Mouse (Mus musculus) embryo, embryonic 11.5 days (tissue): ENCODE data around the gene Fam229a.

Experiments
- DNase-seq: peaks from one replicate; pipeline ENCODE4 v3.0.0-alpha.2; 2012; ENCODE audit warnings: low read depth, low spot score

Gene Fam229a

DNA sequence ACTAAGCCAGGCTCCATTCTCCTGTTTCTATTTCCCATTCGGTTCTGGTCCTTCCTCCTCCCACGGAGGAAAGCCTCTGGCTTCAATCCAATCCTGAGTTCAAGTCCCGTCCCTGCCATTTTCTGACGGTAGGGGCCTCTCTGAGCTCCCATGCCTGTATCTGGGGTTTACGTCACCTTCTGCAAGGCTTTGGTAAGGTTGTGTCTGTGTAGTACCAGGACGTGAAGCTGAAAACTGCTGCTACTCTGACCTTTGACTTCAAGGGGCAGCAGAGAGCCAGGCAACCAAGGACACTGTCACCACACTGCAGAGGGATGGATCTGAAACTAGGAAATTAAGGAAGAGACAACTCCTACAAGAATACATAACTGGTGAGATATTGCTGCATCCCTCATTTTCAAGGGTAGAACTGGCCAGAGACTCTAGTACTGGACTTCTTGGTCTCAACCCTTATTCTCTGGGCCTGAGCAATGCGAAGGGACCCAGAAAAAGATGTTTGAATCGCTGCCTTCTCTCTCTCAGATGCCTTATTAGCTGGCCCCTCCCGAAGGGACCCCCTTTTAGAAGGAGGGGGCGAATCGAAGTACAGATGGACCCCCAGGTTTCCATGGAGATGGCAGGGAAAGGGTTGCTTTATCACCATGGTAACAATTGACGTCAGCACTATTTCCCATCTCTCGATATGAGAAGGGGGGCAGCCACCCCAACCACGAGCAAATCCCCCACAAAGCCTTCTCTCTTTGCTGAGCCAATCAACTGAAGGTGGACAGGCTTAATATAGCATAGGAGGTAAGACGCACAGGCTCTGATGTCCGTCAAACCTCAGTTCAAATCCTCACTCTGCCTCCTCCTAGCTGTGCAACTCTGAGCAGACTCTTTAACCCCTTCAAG is 4.9 kb downstream of the Fam229a start:
- no peak for DNase-seq

DNA sequence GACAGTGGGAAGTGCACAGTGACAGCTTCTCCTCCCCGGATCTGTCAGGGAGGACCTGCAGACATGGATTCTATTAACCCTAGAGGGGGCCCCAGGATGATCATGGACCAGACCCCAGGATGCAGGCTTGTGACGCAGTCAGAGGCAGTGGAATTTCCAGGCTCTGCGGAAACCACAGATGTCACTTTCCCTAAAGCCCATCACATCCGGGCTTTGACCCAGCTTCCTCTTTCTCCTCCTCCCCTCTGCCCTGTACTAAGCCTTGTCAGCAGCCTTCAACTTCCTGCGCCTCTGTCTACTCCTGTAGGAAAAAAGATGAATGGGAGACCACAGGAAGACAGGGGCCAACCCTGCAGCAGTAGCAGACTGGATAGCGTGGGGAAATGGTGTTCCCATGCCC is 5.6 kb downstream of the Fam229a start:
- DNase-seq, result no peak

DNA sequence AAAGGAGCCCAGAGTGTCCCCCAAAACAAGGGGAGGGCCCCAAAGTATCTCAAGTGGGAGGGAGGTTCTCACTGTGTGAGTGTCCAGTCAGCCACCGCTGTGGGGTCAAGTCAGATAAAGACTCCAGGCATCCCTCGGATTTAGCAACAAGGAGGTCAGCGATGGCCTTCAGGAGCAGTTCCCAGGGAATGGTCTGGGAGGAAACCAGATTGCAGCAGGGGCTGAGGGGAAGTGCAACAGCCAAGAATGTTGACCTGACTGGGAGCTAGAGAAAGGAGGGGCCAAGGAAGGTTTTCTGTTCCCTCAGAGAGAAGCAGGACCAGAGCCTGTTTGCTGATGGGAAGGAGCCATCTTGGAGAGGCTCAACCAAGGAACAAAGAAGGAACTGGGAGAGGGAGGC is 8.0 kb downstream of the Fam229a start:
- no peak for DNase-seq

DNA sequence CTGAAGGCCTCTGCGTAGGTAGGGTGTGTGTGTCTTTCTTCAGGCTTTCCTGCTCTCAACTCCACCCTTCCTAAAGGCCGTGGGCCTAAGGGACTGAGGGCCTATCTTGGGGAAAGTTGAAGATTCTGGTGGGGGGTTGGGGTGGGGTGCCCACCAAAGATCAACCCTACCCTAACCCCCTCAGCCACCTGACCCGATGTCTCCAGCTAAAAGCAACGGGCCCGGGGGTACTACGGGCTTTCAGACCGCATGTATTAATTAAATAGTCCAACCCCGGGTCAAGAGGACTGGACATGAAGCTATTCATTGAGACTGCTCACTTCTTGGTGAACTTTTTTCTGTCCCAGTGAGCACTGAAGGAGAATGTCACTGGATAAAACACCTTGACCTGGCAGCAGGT is 9.0 kb downstream of the Fam229a start:
- DNase-seq, result no peak

DNA sequence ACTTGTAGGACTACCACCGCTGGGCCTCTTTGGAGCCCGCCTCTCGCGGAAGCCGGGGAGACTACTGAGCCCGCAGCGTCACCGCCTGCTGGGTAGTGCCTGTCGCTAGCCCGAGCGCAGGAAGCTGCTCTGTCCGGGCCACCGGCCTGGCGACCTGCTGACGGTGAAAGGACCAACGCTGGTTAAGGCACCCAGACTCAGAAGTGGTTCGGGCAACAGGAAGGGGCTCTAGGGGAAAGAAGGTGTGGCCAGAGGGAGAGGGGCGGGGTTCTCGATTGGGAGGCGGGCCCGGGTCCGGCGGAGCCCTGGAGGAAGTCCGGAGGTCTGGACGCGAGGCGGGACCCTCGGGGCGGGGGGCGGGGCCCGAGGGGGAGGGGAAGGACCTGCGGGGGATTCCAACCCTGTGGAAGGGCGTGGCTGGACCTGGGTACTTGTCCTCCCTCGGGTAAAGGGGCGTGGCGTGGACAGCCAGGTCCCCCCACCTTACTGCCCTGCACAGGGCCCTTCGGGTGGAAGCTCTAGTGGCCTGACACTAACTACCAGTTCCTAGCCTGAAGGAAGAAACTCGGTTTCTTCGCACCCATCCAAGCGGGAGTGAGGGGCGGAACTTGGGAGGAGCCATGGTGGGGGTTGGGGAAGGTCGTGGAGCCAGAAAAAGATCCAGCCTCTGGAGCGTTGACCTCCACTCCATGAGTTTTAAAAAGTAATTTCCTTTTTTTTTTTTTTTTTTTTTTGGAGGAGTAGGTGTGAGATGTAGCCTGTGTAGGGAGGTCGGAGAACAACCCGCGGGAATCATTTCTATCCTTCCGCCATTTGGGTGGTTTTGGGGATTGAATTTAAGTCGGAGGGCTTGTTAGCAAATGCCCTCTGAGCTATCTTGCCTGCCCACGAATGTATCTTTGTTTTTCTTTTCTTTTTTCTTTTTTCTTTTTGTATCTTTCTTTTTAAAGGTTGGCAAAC is 9.9 kb downstream of the Fam229a start:
- peak; percentile 84 for DNase-seq

DNA sequence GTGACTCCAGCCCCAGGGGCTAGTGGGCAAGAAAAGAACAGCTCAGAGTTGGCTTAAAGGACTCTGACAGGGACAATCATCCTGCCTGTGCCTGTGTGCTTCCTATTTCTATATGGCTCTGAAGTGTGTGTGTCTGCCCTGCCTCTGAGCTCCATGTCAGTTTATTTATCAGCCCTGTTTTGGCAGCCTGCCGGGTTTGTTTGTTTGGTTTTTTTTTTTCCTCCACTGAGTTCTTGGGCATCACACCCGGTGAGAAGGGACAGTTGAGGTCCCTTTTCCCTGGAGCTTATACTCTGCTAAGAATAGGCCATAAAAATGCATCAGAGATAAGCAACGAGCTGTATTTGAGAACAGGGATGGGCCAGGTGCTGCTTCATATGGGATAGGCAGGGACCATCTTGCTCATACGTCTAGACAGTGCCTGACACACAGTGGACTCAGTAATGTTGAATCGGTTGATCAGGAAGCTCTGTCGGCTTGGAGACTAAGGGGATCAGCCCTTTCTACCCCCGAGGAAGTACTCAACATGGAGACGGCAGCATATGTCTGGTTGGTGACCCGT is 11.4 kb downstream of the Fam229a start:
- no peak for DNase-seq

DNA sequence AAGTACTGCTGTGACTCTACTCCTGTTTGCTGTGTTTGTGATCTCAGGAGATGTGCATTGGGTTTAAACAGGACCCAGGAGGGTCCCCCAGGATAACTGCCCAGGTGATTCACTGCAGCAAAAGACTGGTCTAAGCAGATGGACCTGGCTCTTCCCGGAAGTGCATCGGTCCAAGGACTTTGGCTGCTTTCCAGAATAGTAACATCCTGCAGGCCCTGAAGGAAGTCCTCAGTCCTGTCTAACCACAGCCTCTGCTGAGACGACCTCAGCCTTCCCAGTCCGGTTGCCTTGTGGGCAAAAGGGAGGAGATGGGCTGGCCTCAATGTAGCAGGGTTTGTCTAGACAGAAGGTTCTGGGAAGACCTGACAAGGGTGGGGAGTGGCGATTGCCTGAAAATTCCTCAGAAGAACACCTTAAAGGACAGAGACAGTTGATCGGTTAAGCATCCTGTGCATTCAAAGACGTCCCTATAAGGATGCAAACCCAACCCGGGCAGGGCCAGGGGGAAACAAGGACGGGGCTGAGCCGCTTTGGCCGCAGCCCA is 12.0 kb downstream of the Fam229a start:
- DNase-seq, result no peak

DNA sequence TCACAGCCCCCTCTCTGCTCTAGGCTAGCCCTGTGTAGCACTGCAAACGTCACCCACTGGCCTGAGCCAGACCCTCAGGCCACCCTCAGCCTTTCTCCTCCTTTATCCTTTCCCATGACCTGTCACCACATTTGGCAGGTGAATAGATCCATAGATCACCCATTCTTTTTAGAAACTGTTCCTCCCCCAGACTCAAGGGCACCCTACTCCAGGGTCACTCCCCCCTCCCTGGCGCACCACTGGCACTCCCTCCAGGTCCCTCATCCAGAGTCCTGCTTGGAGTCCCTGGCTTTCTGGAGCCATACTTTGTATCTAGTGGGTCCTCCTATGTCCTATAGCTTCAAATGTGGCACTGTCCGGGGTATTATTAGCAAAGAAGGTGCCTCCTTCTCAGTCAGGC is 14.5 kb downstream of the Fam229a start:
- no peak for DNase-seq

DNA sequence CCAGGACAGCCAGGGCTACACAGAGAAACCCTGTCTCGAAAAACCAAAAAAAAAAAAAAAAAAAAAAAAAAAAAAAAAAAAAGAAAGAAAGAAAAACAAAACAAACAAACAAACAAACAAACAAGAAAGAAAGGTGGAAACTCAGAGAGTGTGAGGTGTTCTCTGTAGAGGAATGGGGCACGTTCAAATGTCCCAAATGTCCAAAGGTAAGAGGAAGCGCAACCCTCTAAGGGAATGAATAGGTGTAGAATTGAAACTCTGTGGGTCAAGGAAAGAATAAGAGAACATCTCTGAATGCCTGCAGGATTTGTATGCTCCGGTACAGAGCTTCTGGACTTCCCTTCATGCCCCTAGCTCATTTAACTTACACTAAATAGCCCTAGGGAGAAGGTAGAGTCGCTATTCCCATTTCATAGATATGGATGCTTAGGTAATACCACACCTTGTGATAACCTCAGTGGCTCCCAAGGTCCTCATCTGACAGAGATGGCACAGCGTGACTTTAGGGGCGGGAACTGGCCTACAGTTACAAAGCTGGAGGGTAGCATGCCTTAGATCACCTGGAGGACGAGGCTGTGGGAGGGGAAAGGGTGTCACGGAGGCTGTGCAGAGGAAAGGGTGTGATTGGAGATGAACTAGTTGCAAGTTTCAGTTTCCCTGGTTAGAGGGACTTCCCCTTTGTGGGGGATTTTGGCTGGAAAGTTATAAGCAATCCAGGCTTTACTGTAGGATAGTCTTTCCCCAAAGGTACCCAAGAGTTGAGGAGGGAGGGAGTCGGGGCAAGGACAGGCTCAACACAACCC is 16.6 kb downstream of the Fam229a start:
- no peak for DNase-seq

DNA sequence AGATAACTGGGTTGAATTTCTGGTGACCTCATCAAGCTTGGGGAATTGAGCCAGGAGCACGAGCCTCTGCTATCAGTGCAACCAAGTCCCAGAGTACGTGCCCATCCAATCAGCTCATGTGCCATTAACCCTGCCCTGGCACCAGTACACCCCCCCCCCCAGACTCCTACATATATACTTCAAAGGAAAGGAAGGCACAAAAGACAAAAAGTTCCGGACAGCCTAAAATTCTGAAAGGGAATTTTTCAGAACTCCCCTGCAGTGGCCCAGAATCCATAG is 17.2 kb downstream of the Fam229a start:
- no peak for DNase-seq

DNA sequence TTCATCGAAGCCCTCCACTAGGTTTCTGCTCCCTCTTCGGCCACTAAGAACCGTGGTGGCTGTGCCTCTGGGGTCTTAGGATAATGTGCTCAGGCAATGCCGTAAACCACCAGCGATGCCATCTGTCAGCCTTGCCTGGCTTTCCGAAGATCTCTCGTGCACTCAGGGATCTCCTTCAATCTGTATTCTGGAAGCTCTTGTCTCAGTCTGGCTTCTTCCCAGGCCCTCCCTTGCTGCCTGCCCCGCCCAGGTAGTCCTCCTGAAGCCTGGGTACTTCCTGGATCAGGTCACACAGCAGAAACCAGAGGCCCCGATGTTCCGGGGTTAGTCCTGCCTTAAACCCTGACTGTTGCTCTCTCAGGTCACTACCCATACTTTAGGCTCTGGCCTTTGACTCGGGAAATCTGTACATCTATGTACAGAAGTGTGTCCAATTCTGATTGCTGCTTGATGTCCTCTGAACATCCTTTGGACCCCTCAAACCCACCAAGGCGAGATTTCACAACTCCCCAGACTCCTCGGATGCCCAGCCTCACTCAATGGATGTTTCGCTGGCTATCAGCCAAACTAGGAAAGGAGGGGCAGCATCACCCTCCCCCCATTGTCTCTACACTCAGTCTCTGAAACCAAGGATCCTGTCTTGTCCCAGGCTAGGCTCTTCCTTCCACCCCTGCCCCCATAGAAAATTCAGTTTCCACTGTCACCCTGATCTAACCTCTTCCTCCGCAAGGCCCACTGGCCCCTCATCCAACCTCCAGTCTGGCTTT is 18.0 kb downstream of the Fam229a start:
- DNase-seq, result no peak

DNA sequence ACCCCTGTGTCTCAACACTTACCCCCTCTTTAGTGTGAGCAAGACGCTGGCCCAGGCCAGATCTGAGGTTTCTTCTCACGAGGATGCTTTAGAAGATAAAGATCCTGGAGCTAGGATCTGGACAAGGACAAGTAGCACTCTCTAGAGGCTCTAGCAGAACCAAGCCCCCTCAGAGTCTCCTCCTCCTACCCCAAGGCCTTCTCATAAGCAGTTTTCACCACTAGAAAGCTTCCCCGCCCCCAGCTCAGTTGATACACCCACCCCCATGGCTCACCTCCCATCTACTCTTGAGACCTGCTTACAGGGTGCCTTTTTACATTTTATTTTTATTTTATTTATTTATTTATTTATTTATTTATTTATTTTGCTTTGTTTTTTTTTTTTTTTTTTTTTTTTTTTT is 18.7 kb downstream of the Fam229a start:
- DNase-seq, result no peak

DNA sequence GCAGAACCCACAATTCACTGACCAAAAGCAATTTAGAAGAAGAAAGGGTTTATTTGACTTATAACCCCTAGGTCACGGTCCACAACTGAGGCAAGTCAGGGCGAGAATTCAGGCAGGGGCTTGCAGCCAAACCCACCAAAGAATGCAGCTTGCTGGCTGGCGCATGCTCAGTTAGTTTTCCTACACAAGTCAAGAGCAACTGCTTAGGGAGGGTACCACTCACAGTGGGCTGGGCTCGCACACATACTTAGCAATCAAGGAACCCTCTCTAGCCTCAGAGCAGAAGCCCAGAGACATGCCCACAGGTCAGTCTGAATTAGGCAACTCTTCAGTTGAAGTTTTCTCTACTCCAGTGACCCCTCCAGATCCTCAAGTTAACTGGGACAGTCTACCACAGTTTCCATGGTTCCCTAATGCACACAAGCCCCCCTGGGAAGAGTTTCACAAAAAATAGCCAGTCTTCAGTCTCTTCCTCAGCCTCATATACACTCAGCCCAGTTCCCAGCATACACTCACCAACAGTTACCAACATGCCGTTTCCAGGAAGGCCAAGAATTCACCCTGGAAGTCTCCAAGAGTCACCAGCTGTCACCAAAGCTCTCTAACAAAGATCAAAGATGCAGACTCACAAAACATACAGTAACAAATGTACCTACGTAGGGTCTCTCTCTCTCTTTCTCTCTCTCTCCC is 19.9 kb downstream of the Fam229a start:
- DNase-seq, result no peak

DNA sequence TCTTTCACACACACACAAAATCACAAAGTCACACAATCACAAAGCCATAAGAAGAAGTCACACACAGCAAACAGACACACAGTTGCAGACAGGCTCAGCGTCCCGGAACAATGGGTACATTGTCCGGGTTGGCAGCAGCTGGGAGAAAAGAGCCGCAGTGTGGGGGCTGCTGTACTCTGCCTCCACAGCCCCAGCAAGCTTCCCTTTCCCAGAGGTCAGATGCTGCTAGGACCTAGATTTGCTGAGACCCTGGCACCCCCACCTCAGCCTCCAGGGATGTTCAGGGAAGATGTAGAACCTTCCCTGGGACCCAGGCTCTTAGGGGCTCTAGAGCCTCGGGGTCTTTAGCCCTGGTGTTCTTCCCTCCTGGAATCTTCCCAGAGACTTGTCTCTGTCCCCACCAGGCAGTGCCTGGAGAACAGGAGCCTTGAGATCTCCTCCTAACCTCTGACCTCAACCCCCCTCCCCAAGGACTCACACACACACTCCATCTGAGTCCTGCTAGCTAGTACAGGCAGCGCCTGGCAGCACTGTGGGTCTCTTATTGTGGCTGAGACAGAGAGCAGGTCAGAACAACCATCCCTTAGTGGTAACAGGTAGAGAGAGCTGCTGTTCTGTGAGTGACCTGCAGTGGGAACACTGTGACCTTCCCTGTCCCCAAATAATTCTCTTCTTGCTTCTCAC is 20.6 kb downstream of the Fam229a start:
- no peak for DNase-seq

DNA sequence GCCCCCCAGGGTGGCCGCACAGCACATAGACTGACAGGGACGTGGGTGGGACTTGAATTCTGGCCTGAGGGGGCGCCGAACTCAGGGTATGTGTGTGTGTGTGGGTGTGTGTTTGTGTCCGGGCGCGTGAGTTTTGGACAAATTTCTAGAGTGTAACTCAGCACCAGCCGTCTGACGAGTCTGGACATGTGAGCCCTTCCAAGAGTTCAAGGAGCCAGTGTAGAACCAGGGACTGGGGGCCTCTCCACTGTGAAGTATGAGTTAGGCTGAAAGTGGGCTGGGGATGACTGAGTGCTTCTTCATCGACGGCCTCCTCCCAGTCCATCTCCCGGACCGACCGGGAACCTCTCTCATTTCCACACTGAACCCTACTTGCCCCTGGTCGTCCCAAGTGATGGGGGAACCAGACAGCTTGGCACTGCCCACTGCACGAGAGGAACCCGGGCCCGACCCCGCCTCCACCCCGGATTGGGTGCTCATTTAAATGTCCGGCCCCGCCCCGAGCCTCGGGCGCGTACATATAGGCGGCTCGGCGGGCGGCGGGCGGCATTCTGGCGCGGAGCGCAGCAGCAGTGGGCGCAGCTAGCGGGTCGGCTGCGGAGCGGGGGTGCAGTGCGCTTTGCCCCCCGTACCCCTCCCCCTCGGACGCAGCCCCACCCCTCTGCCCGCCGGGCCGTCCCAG is 22.2 kb downstream of the Fam229a start, which contains the start of gene Marcksl1:
TSS of gene Marcksl1 (plus strand) at position 496 of the 682 bp plus-strand sequence.
- DNase-seq, result peak; percentile 80

DNA sequence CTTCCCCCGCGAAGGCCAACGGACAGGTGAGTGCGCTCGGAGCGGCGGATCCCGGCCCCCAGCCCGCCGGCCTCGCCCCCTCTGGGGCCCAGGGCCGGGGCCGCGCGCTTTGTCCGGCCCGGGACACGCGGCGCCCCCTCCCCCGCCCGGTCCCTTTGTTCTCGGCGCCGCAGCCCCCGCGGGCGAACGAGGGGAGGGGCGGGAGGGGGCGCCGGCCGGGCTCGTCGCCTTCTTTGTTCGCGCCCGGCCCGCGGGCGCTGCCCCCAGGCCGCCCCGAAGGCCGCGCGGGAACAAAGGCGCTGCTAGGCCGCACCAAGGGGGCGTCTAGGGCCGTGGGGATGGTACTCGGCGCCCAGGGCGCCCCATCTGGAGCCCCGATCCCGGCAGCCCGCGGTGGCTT is 22.9 kb downstream of the Fam229a start:
- DNase-seq, result no peak

DNA sequence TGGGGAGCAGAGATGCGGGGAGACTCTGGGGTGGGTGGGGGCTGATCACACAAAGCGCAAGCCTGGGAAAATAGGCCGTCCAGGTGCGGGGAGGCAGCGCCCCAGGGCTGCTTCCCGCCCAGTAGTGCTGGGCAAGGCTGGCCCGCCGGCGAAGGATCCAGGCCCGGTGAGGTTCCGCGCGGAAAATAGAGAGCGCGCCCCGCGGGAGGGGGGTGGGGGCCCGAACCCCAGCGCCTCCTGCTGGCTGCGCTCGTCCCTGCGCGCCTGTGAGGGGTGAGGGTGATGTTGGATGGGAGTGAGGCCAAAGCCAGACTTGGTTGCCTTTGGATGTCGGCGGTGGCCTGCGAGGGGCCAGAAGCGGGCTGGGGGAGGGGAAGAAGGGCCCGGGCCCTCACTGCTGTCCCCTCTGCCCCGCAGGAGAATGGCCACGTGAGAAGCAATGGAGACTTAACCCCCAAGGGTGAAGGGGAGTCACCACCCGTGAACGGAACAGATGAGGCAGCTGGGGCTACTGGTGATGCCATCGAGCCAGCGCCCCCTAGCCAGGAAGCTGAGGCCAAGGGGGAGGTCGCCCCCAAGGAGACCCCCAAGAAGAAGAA is 23.4 kb downstream of the Fam229a start:
- DNase-seq, result peak; percentile 50

DNA sequence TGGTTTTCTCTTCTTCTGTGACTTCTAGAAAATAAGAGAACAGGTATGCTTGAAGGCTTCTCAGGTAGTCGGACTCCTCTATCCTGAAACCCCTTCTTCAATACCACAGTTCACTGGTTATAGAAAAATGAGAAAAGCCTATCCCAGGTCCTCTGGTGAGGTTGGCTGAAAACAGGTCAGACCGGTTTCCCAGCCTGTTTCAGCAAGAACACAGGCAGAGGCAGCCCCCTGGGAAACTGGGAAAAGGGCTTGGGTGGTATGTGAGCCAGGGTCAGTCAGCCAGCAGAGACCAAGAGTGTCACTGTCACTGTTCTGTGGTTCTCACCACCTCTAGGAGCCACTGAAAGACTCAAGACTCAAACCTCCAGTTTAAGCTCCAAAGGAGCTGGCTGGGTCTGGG is 25.9 kb downstream of the Fam229a start:
- DNase-seq, result no peak
